Mouse (Mus musculus) neural tube, embryonic 10.5 days (tissue): Measurements from ENCODE around the gene Tarbp2.

ENCODE experiments used
- DNase-seq: peaks from one replicate; pipeline ENCODE4 v3.0.0-alpha.2; 2017; ENCODE audit warnings: low spot score; ENCODE audit errors: extremely low spot score

The Tarbp2 gene

DNA sequence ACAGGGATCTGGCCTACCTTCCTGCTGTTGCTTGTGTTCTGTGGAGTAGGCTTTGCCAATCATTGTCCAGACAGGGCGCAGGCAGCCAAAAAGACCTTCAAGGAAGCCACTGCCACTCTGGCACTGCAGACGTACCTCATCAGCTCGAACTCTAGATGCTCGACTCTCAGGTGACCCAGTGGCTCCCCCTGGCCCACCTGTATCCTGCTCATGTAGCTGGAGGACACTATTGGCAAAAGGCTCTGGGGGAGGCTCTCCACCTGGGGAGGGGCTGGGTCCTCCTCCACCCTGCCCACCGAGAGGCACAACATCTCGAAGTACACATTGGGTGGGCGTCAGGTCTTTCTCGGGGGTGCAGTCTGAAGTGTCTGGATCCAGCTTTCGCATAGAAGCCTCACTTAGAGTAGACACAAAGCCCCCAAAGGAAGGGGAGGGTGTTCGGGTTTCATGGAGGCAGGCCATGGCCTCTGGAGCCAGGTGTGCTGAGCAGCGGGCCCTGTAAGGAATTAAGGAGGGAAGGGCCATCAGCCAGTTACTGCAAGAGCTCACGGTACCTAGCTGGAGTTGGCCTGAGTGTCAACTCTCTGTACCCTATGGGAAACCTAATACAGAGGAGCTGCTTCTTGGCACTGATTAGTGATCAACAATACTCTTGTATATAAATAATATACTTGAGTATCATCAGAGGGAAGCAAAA lies 12.8 kb upstream of the Tarbp2 start:
- no peak for DNase-seq

GRCm38 (mm10) chr15:102505770-102506463 lies 12.1 kb upstream of the Tarbp2 start:
- DNase-seq: no peak

GRCm38 (mm10) chr15:102506464-102506830 lies 11.5 kb upstream of the Tarbp2 start:
- DNase-seq: no peak

GRCm38 (mm10) chr15:102506864-102507263 lies 11.1 kb upstream of the Tarbp2 start:
- no peak for DNase-seq

- no peak for DNase-seq
These were observed 10.4 kb upstream of the Tarbp2 start for GRCm38 (mm10) chr15:102507561-102507960.

DNA sequence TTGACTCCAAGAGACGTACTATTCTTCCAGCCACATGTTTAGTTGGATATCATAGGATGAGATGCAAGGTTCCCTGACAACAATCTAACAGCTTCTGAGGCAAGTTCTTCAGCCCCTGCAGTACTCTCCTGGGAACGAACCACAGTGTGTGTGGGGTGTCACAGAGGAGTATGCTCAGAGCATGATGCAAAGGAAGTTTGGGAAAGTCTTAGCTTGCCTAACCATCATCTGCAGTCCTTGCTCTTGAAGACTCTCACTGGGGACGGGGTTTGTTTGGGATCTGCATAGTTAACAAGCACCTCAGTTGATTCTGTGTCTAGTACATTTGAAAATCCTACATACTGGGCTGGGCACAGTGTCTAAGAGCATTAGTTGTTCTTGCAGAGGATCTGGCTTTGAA lies 9.7 kb upstream of the Tarbp2 start:
- DNase-seq: no peak

- DNase-seq: no peak
These were observed 7.9 kb upstream of the Tarbp2 start for GRCm38 (mm10) chr15:102510110-102510509.

GRCm38 (mm10) chr15:102510590-102511284 lies 7.3 kb upstream of the Tarbp2 start:
- peak; percentile 96 for DNase-seq

DNA sequence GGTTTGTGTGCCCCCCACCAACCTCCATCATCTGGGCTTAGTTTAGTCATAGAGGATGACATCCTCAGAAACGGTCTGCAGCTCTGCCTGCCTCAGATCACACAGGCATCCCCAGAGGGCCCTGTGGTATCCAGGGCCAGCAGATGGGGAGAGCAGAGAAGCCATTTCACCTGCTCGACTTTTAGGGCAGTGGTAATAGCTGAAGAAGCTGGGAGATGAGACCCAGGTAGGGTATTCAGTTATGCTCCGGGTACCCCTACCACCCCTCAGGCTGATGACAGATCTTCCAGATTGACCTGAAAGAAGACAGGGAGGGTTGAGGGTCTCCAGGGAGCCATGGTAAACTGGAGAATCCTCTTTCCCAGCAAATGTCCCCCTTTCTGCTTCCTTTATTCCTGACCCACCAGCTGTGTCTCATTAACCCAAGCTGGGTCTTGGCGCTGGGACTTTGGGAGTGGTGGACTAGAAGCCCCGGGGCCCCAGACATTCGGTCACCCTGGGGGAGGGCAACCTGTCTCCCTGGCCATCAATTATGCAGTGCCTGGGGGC lies 6.6 kb upstream of the Tarbp2 start:
- peak; percentile 57 for DNase-seq

GRCm38 (mm10) chr15:102512010-102512409 lies 6.0 kb upstream of the Tarbp2 start:
- no peak for DNase-seq

GRCm38 (mm10) chr15:102512471-102512870 lies 5.5 kb upstream of the Tarbp2 start:
- no peak for DNase-seq

- no peak for DNase-seq
These were observed 5.0 kb upstream of the Tarbp2 start for GRCm38 (mm10) chr15:102513004-102513403.

GRCm38 (mm10) chr15:102515261-102515660 lies 2.7 kb upstream of the Tarbp2 start:
- no peak for DNase-seq

GRCm38 (mm10) chr15:102515791-102516190 lies 2.2 kb upstream of the Tarbp2 start:
- DNase-seq: no peak

DNA sequence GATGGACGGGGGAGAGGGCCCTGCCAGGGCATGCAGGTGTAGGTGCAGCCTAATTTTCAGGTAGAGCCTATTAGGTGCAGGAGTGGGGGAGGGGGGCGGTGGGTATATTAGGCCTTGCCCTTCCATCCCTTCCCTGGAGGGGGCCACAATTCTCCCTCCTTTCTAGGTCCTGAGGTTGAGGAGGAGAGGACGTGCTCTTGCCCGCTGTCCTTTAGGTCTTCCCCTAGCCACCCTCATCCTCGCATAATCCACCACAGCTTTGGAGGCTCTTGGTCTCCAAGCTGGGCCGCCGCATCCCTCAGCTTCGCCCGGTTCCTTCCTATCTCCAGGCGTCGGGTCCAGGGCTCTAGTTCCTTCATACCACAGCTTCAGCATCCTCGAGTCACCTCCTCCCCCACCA lies 1.7 kb upstream of the Tarbp2 start:
- DNase-seq: no peak

DNA sequence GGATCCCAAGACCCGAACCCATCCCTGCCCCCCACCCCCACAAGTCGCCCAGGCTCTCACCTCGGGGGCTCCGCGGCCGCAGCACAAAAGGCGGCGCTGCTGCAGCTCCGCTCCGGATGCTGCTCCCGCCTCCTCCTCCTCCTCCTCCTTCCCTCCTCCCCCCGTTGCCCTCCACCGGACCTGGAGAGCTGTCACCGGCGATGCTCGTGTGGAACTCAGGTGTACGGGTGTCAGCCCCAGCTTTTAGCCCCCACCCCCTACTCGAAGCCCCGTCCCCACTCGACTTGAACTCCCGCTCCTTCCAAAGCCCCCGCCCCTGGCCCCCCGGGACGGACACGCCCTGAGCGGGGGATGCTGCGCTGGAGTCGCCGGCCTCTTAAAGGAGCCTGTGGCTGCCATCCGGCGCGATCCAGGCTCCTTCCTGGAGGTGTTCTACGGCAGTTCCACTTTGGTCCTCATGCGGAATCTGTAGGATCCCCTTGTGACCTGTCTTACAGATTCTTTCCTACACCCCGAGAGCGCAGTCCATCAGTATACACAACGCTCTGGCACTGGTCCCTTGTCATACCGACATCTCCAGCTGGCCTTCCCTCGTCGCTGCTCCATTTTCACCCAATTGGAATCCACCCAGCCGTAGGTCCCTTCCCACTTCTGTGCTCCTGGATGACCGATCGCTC lies 1.1 kb upstream of the Tarbp2 start, which contains the start of gene Map3k12:
TSS of gene Map3k12 (minus strand) at position 337 of the 677 bp plus-strand sequence.
- peak; percentile 84 for DNase-seq

DNA sequence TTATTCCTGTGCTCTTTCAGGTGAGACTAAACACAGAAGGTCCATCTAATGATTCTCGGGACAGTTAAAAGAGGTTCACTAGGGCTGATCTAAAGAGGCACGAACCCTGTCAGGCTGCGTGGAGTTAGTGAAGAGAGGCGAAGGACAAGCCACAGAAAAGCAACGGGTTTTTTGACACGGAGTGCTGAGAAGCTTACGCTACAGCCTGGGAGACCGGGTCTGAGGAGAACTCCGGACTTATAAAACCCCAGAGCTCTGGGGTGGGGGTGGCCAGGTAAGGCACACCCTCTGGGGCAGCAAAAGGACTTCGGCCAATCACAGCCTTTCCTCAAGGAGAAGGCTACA lies 389 bp upstream of the Tarbp2 start:
- no peak for DNase-seq

GRCm38 (mm10) chr15:102518859-102519201 lies 838 bp downstream of the Tarbp2 start:
- no peak for DNase-seq

DNA sequence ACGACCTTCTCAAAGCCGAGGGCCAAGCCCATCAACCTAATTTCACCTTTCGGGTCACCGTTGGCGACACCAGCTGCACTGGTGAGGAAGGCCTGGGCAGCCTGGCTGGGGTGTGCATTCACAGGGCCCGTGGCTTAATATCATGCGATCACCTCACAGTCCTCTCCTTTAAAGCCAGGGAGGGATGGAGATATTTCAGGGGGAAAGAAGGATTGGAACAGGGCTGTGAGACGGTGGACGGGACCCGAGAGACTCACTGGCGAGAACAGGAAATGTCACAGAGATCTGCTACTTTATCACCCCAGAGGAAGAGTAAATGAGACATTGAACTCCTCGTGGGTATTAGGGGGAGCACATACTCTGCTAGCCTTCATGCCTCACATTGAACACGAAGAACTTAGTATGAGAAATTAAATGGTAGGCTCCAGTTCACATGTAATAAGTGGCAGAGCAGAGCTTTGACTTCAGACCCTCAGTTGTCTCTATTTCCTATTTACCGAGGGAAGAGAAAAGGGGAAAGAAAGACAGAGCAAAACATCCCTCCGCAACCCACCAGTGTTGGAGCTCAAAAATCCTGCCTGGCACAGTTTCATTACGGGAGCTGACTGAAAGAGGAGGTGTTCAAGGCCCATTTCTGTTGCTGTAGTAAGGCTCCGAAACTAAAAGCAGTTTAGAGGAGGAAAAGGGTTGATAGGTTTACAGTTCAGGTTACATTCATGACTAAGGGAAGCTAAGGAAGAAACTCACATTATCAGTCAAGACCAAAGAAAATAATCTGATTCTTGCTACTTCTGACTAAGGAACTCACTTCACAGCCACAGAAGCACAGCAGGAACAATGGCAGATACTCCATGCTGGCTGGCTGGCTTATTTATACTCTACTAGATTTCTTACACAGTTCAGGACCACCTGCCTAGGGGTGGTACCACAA lies 1.5 kb downstream of the Tarbp2 start:
- no peak for DNase-seq

GRCm38 (mm10) chr15:102520416-102520815 lies 2.4 kb downstream of the Tarbp2 start:
- DNase-seq: no peak

DNA sequence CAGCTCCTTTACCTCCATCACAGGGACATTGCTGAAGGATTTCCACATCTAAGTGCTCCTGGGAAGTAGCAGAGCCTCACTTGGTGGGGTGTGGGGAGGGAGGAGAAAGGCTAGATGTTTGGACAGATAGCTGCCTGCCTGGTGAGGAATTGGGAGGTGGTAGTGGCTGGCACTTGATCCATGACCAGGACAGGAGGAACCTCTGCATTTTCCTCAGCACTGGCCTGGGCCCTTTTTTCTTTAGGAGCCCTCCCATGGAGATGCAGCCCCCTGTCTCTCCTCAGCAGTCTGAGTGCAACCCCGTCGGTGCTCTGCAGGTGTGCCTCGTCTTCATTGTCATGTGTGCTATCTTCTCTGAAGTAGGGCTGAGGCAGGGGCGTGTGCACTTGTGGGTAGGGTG lies 3.5 kb downstream of the Tarbp2 start:
- no peak for DNase-seq
